Mouse (Mus musculus) lung, embryonic 16.5 days (tissue): ENCODE measurements around the gene Stk32c. TPM values are rescaled to one million over a fixed set of nuclear protein-coding genes. Genes with fewer than 3 reads are reported as not detected.
A peak's percentile ranks its signal among the peaks of the same experiment; 100 is the strongest.

Experiments
- ATAC-seq: fragments of 200-750 bp; cut with Nextera tagmentation; 2 replicates; pipeline ENCODE4 v1.8.0; 2017; ENCODE audit warnings: low read depth, mild to moderate bottlenecking, moderate library complexity
- H3K27ac ChIP-seq: fragments of 300-500 bp; sonication (generic); 2 replicates; pipeline ENCODE4 v1.5.1; 2014; ENCODE audit warnings: mild to moderate bottlenecking, control low read depth, low read length
- H3K27me3 ChIP-seq: fragments of 300-500 bp; sonication (generic); 2 replicates; pipeline ENCODE4 v1.6.1; 2014; ENCODE audit warnings: low read depth, low read length, mixed read lengths; ENCODE audit not compliant: control insufficient read depth, insufficient read depth
- H3K36me3 ChIP-seq: fragments of 300-500 bp; sonication (generic); 2 replicates; pipeline ENCODE4 v1.6.1; 2014; ENCODE audit warnings: low read length; ENCODE audit not compliant: control insufficient read depth, insufficient read depth
- H3K4me1 ChIP-seq: fragments of 300-500 bp; sonication (generic); replicated peaks from 2 replicates; pipeline ENCODE4 v1.6.1; 2014; ENCODE audit warnings: low read length, mixed read lengths; ENCODE audit not compliant: control insufficient read depth, insufficient read depth
- H3K4me2 ChIP-seq: fragments of 300-500 bp; sonication (generic); 2 replicates; pipeline ENCODE4 v1.6.1; 2014; ENCODE audit warnings: low read depth, low read length, control low read depth
- H3K4me3 ChIP-seq: fragments of 300-500 bp; sonication (generic); 2 replicates; pipeline ENCODE4 v1.5.1; 2014; ENCODE audit warnings: mild to moderate bottlenecking, low read length, control low read depth
- H3K9ac ChIP-seq: fragments of 300-500 bp; sonication (generic); 2 replicates; pipeline ENCODE4 v1.6.1; 2014; ENCODE audit warnings: low read length, control low read depth
- H3K9me3 ChIP-seq: fragments of 300-500 bp; sonication (generic); 2 replicates; pipeline ENCODE4 v1.6.1; 2016; ENCODE audit warnings: low read length; ENCODE audit not compliant: control insufficient read depth
- WGBS: fragments of 180-500 bp; shearing (Covaris S2); extraction: QIAGEN DNeasy Blood & Tissue Kit; methylation state at CpG from one replicate; pipeline ENCODE4 v1.1.7; 2014; 5-methylcytosine and 5-hydroxymethylcytosine counted together
- polyA plus RNA-seq: library from polyadenylated mRNA; unstranded; fragments of >200 nt; fragmentation: Nextera tagmentation; extraction: Ambion mirVana; gene quantifications from 2 replicates; pipeline ENCODE4 v1.2.1, GENCODE M21; 2015

Gene Stk32c
- polyA plus RNA-seq, 1 experiment from 2014 or later, result 0.18 TPM

- ATAC-seq, result no peak
- peaks cover 10% of the 10 kb centered on the region; the same call in 1 of the 2 replicates for H3K4me1 ChIP-seq
- H3K9ac ChIP-seq, result peak overlapping the region; percentile 70
- WGBS, result 49% methylated on average over 3 of the region's 3 CpGs
- H3K27ac ChIP-seq, result peak overlapping the region; percentile 3; the same call in 1 of the 2 replicates
- H3K36me3 ChIP-seq, result no peaks in the 10 kb centered on the region
- no peaks in the 10 kb centered on the region for H3K27me3 ChIP-seq
- H3K4me2 ChIP-seq, result peak overlapping the region; percentile 84
- peak overlapping the region; percentile 77 for H3K4me3 ChIP-seq
- H3K9me3 ChIP-seq, result no peaks in the 10 kb centered on the region
These were observed 644 bp upstream of the Stk32c start for GRCm38 (mm10) chr7:139213751-139214150.

GRCm38 (mm10) chr7:139211761-139212160 is 1.3 kb downstream of the Stk32c start:
- H3K27ac ChIP-seq, result no peak overlapping the region
- no peak overlapping the region for H3K9ac ChIP-seq
- H3K9me3 ChIP-seq, result no peaks in the 10 kb centered on the region
- H3K4me1 ChIP-seq, result peaks cover 10% of the 10 kb centered on the region; the same call in 1 of the 2 replicates
- 73% methylated on average over 6 of the region's 6 CpGs for WGBS
- ATAC-seq, result no peak
- no peaks in the 10 kb centered on the region for H3K36me3 ChIP-seq
- H3K27me3 ChIP-seq, result no peaks in the 10 kb centered on the region
- no peak overlapping the region for H3K4me2 ChIP-seq
- H3K4me3 ChIP-seq, result no peak overlapping the region

- H3K27ac ChIP-seq, result no peak overlapping the region
- no peak overlapping the region for H3K4me3 ChIP-seq
- no peaks in the 10 kb centered on the region for H3K9me3 ChIP-seq
- no peak for ATAC-seq
- no peak overlapping the region for H3K9ac ChIP-seq
- H3K36me3 ChIP-seq, result no peaks in the 10 kb centered on the region
- no peak overlapping the region for H3K4me2 ChIP-seq
- H3K27me3 ChIP-seq, result no peaks in the 10 kb centered on the region
- WGBS, result 65% methylated on average over 4 of the region's 4 CpGs
- H3K4me1 ChIP-seq, result peaks cover 9% of the 10 kb centered on the region; the same call in 1 of the 2 replicates
These were observed 4.4 kb downstream of the Stk32c start for GRCm38 (mm10) chr7:139208773-139209095.

- no peaks in the 10 kb centered on the region for H3K9me3 ChIP-seq
- no peak overlapping the region for H3K9ac ChIP-seq
- no peak overlapping the region for H3K4me2 ChIP-seq
- H3K4me1 ChIP-seq, result peaks cover 5% of the 10 kb centered on the region; the same call in 1 of the 2 replicates
- WGBS, result 23% methylated on average over 7 of the region's 7 CpGs
- no peak overlapping the region for H3K4me3 ChIP-seq
- H3K36me3 ChIP-seq, result no peaks in the 10 kb centered on the region
- ATAC-seq, result no peak
- no peak overlapping the region for H3K27ac ChIP-seq
- H3K27me3 ChIP-seq, result no peaks in the 10 kb centered on the region
These were observed 4.9 kb downstream of the Stk32c start for GRCm38 (mm10) chr7:139208023-139208772.

- no peak overlapping the region for H3K4me3 ChIP-seq
- no peak for ATAC-seq
- H3K27me3 ChIP-seq, result peaks cover 7% of the 10 kb centered on the region
- H3K4me2 ChIP-seq, result no peak overlapping the region
- WGBS, result 44% methylated on average over 6 of the region's 6 CpGs
- H3K36me3 ChIP-seq, result no peaks in the 10 kb centered on the region
- no peak overlapping the region for H3K27ac ChIP-seq
- no peak overlapping the region for H3K9ac ChIP-seq
- H3K9me3 ChIP-seq, result no peaks in the 10 kb centered on the region
- H3K4me1 ChIP-seq, result no peaks in the 10 kb centered on the region
These were observed 11.9 kb downstream of the Stk32c start for GRCm38 (mm10) chr7:139201209-139201608.

- Histone ChIP-seq H3K36me3 (no peaks in the 10 kb centered on the region), H3K4me2 (no peak overlapping the region), H3K9ac (no peak overlapping the region), H3K4me3 (no peak overlapping the region), H3K27ac (no peak overlapping the region), H3K27me3 (peaks cover 7% of the 10 kb centered on the region), H3K4me1 (no peaks in the 10 kb centered on the region), H3K9me3 (no peaks in the 10 kb centered on the region)
- peak; percentile 49 for ATAC-seq
- 20% methylated on average over 7 of the region's 7 CpGs for WGBS
These were observed 13.0 kb downstream of the Stk32c start for GRCm38 (mm10) chr7:139200108-139200507.

- no peaks in the 10 kb centered on the region for H3K4me1 ChIP-seq
- peaks cover 7% of the 10 kb centered on the region for H3K27me3 ChIP-seq
- no peak overlapping the region for H3K9ac ChIP-seq
- no peaks in the 10 kb centered on the region for H3K9me3 ChIP-seq
- WGBS, result 73% methylated on average over 4 of the region's 4 CpGs
- ATAC-seq, result no peak
- no peak overlapping the region for H3K27ac ChIP-seq
- no peak overlapping the region for H3K4me2 ChIP-seq
- H3K36me3 ChIP-seq, result no peaks in the 10 kb centered on the region
- no peak overlapping the region for H3K4me3 ChIP-seq
These were observed 16.1 kb downstream of the Stk32c start for GRCm38 (mm10) chr7:139197022-139197421.

GRCm38 (mm10) chr7:139191619-139192018 is 21.5 kb downstream of the Stk32c start:
- no peak overlapping the region for H3K4me2 ChIP-seq
- no peak overlapping the region for H3K4me3 ChIP-seq
- peaks cover 4% of the 10 kb centered on the region for H3K4me1 ChIP-seq
- no peak overlapping the region for H3K9ac ChIP-seq
- no peak overlapping the region for H3K27ac ChIP-seq
- no peak for ATAC-seq
- no peaks in the 10 kb centered on the region for H3K9me3 ChIP-seq
- 66% methylated on average over 6 of the region's 6 CpGs for WGBS
- peaks cover 13% of the 10 kb centered on the region for H3K27me3 ChIP-seq
- no peaks in the 10 kb centered on the region for H3K36me3 ChIP-seq

- Histone ChIP-seq H3K9me3 (no peaks in the 10 kb centered on the region), H3K4me3 (no peak overlapping the region), H3K4me2 (no peak overlapping the region), H3K27me3 (peaks cover 20% of the 10 kb centered on the region), H3K36me3 (no peaks in the 10 kb centered on the region), H3K27ac (no peak overlapping the region), H3K9ac (no peak overlapping the region), H3K4me1 (peaks cover 4% of the 10 kb centered on the region)
- 80% methylated on average over 4 of the region's 4 CpGs for WGBS
- no peak for ATAC-seq
These were observed 22.5 kb downstream of the Stk32c start for GRCm38 (mm10) chr7:139190616-139191015.
